Mouse (Mus musculus) lung, embryonic 14.5 days (tissue): ENCODE results near the gene Daam2. TPM values are rescaled to one million over a fixed set of nuclear protein-coding genes. Genes with fewer than 3 reads are reported as not detected.

Experiments used
- ATAC-seq: fragments of 200-750 bp; cut with Nextera tagmentation; 2 replicates; pipeline ENCODE4 v1.8.0; 2017; ENCODE audit warnings: mild to moderate bottlenecking, moderate TSS enrichment, moderate library complexity; ENCODE audit not compliant: insufficient read depth
- DNase-seq: peaks from one replicate; pipeline ENCODE4 v3.0.0-alpha.2; 2015
- H3K27ac ChIP-seq: fragments of 300-500 bp; sonication (generic); 2 replicates; pipeline ENCODE4 v1.5.1; 2014; ENCODE audit warnings: low read depth, mild to moderate bottlenecking, moderate library complexity
- H3K27me3 ChIP-seq: fragments of 300-500 bp; sonication (generic); 2 replicates; pipeline ENCODE4 v1.6.1; 2014; ENCODE audit warnings: low read length, control low read depth; ENCODE audit not compliant: insufficient read depth
- H3K36me3 ChIP-seq: fragments of 300-500 bp; sonication (generic); 2 replicates; pipeline ENCODE4 v1.6.1; 2014; ENCODE audit warnings: control low read depth; ENCODE audit not compliant: insufficient read depth
- H3K4me1 ChIP-seq: fragments of 300-500 bp; sonication (generic); 2 replicates; pipeline ENCODE4 v1.6.1; 2014; ENCODE audit warnings: antibody characterized with exemption, control low read depth; ENCODE audit not compliant: insufficient read depth
- H3K4me2 ChIP-seq: fragments of 300-500 bp; sonication (generic); 2 replicates; pipeline ENCODE4 v1.6.1; 2014; ENCODE audit warnings: mild to moderate bottlenecking
- H3K4me3 ChIP-seq: fragments of 300-500 bp; sonication (generic); 2 replicates; pipeline ENCODE4 v1.5.1; 2014; ENCODE audit warnings: low read depth, low read length
- H3K9ac ChIP-seq: fragments of 300-500 bp; sonication (generic); 2 replicates; pipeline ENCODE4 v1.6.1; 2014
- H3K9me3 ChIP-seq: fragments of 300-500 bp; sonication (generic); 2 replicates; pipeline ENCODE4 v1.6.1; 2016; ENCODE audit warnings: low read depth, low read length, control low read depth
- CTCF ChIP-seq: IDR thresholded peaks from 2 replicates; pipeline ENCODE4 v1.5.1; 2016; ENCODE audit warnings: antibody characterized with exemption, low read depth
- WGBS: fragments of 180-500 bp; shearing (Covaris S2); extraction: QIAGEN DNeasy Blood & Tissue Kit; methylation state at CpG from one replicate; pipeline ENCODE4 v1.1.7; 2014; 5-methylcytosine and 5-hydroxymethylcytosine counted together
- polyA plus RNA-seq: library from polyadenylated mRNA; unstranded; fragments of >200 nt; fragmentation: Nextera tagmentation; extraction: Ambion mirVana; gene quantifications from 2 replicates; pipeline ENCODE4 v1.2.1, GENCODE M21; 2014

Daam2 gene
- polyA plus RNA-seq, 1 experiment from 2014 or later = 18.1 TPM

- no peaks in the 10 kb centered on the region for H3K27me3 ChIP-seq
- ATAC-seq (peak; percentile 57; the same call in 1 of the 2 replicates), DNase-seq (peak; percentile 24)
- H3K4me1 ChIP-seq = peaks cover 4% of the 10 kb centered on the region; the same call in 1 of the 2 replicates
- TF ChIP-seq CTCF = no peak
- no peak overlapping the region for H3K9ac ChIP-seq
- H3K9me3 ChIP-seq = no peaks in the 10 kb centered on the region
- H3K4me2 ChIP-seq = no peak overlapping the region
- 0 out of 2 replicates have a peak, but pooled peaks cover 4% of the 10 kb centered on the region for H3K36me3 ChIP-seq
- H3K27ac ChIP-seq = 0 out of 2 replicates have a peak overlapping the region, but pooled peaks have one; percentile 3
- H3K4me3 ChIP-seq = no peak overlapping the region
- WGBS = 21% methylated on average over 4 of the region's 4 CpGs
Observed at GRCm38 (mm10) chr17:49515678-49516077, 48.5 kb downstream of the Daam2 start.

- Histone ChIP-seq H3K9ac (no peak overlapping the region), H3K36me3 (0 out of 2 replicates have a peak, but pooled peaks cover 4% of the 10 kb centered on the region), H3K27me3 (no peaks in the 10 kb centered on the region), H3K9me3 (no peaks in the 10 kb centered on the region), H3K27ac (no peak overlapping the region), H3K4me2 (no peak overlapping the region), H3K4me1 (peaks cover 4% of the 10 kb centered on the region; the same call in 1 of the 2 replicates), H3K4me3 (no peak overlapping the region)
- ATAC-seq (no peak), DNase-seq (no peak)
- 92% methylated on average over 3 of the region's 3 CpGs for WGBS
- TF ChIP-seq CTCF = no peak
Observed at GRCm38 (mm10) chr17:49515141-49515540, 49.0 kb downstream of the Daam2 start.

GRCm38 (mm10) chr17:49512671-49513085, 51.5 kb downstream of the Daam2 start:
- TF ChIP-seq CTCF = no peak
- Histone ChIP-seq H3K27ac (no peak overlapping the region), H3K4me1 (peaks cover 4% of the 10 kb centered on the region; the same call in 1 of the 2 replicates), H3K9me3 (no peaks in the 10 kb centered on the region), H3K4me3 (no peak overlapping the region), H3K4me2 (no peak overlapping the region), H3K27me3 (no peaks in the 10 kb centered on the region), H3K9ac (no peak overlapping the region), H3K36me3 (no peaks in the 10 kb centered on the region)
- DNase-seq (peak; percentile 67), ATAC-seq (no peak)
- WGBS = 41% methylated on average over 5 of the region's 5 CpGs

GRCm38 (mm10) chr17:49509431-49509830, 54.7 kb downstream of the Daam2 start:
- no peak overlapping the region for H3K4me3 ChIP-seq
- H3K9ac ChIP-seq = no peak overlapping the region
- H3K4me1 ChIP-seq = no peaks in the 10 kb centered on the region
- no peak overlapping the region for H3K27ac ChIP-seq
- H3K9me3 ChIP-seq = no peaks in the 10 kb centered on the region
- WGBS = 89% methylated on average over 16 of the region's 16 CpGs
- no peak overlapping the region for H3K4me2 ChIP-seq
- H3K27me3 ChIP-seq = no peaks in the 10 kb centered on the region
- DNase-seq (no peak), ATAC-seq (no peak)
- no peak for TF ChIP-seq CTCF
- no peaks in the 10 kb centered on the region for H3K36me3 ChIP-seq

- Histone ChIP-seq H3K27me3 (no peaks in the 10 kb centered on the region), H3K4me2 (no peak overlapping the region), H3K9me3 (no peaks in the 10 kb centered on the region), H3K36me3 (no peaks in the 10 kb centered on the region), H3K9ac (no peak overlapping the region), H3K4me3 (no peak overlapping the region), H3K4me1 (no peaks in the 10 kb centered on the region), H3K27ac (no peak overlapping the region)
- 71% methylated on average over 6 of the region's 6 CpGs for WGBS
- no peak for TF ChIP-seq CTCF
- no peak for ATAC-seq
- no peak for DNase-seq
Observed at GRCm38 (mm10) chr17:49503246-49503900, 60.8 kb downstream of the Daam2 start.

GRCm38 (mm10) chr17:49500234-49500633, 63.9 kb downstream of the Daam2 start:
- no peak overlapping the region for H3K4me2 ChIP-seq
- H3K9me3 ChIP-seq = no peaks in the 10 kb centered on the region
- ATAC-seq (no peak), DNase-seq (peak; percentile 43)
- WGBS = 27% methylated on average over 2 of the region's 2 CpGs
- peaks cover 15% of the 10 kb centered on the region for H3K36me3 ChIP-seq
- H3K27ac ChIP-seq = no peak overlapping the region
- H3K4me3 ChIP-seq = no peak overlapping the region
- no peaks in the 10 kb centered on the region for H3K4me1 ChIP-seq
- H3K9ac ChIP-seq = no peak overlapping the region
- no peak for TF ChIP-seq CTCF
- H3K27me3 ChIP-seq = no peaks in the 10 kb centered on the region

GRCm38 (mm10) chr17:49499635-49500034, 64.5 kb downstream of the Daam2 start:
- WGBS = 74% methylated on average over 2 of the region's 2 CpGs

More at GRCm38 (mm10) chr17:49499635-49500034, 64.5 kb downstream of the Daam2 start:
- Histone ChIP-seq H3K27ac (no peak overlapping the region), H3K4me3 (no peak overlapping the region), H3K9ac (no peak overlapping the region), H3K4me1 (no peaks in the 10 kb centered on the region), H3K36me3 (peaks cover 20% of the 10 kb centered on the region), H3K27me3 (no peaks in the 10 kb centered on the region), H3K4me2 (no peak overlapping the region), H3K9me3 (no peaks in the 10 kb centered on the region)
- ATAC-seq = no peak
- no peak for DNase-seq
- no peak for TF ChIP-seq CTCF
